Mouse (Mus musculus): ENCODE data around the gene Hoxd9.

Hoxd9 gene

DNA sequence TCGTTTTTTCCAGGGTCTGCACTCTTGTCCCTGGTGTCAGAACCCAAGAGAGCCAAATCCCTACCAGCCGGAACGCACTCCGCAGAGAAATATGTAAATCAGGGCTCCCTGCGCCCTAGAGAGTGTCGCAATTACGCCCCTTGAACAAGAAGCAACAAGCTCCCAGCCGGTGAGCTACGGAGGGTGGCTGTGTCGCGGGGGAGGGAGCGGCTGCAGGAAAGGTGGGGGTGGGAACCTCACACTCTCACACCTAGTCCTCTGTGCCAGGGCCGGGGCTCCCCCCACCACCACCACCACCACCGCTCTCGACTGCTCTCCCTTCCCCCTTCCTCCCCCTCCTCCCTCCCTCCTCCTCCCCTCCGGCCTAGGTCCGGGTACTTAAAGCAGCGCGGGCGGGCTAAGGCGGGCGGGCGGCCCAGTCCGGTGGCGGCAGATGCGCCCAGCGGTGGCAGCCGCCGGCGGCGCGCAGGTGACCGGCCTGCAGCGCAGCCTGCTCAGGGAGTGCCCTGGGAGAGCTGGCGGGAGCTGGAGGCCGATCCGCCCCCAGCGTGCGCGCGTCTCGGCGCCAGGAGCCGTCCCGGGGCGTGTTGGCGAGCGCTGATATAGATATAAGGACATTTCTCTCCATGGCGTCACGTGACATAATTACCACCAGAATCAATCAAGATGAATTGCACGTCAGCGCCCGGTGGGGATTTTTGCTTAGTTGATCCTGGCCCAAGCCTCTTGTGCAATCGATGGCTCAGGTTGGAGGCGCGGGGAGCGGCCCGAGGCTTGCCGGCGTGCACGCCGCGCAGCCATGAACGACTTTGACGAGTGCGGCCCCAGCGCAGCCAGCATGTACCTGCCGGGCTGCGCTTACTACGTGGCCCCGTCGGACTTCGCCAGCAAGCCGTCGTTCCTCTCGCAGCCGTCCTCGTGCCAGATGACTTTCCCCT is 15.7 kb upstream of the Hoxd9 start:
- intact Hi-C loops (cut with DNase I), result no loop called here

DNA sequence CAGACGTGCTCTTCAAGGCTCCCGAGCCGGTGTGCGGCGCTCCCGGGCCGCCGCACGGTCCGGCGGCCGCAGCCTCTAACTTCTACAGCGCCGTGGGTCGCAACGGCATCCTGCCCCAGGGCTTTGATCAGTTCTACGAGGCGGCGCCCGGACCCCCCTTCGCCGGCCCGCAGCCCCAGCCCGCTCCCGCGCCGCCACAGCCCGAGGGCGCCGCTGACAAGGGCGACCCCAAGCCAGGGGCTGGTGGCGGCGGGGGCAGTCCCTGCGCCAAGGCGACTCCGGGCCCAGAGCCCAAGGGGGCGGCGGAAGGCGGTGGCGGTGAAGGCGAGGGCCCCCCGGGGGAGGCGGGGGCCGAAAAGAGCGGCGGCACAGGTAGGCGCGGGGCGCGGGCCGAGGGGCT is 14.7 kb upstream of the Hoxd9 start:
- intact Hi-C loops (cut with DNase I), result no loop called here

DNA sequence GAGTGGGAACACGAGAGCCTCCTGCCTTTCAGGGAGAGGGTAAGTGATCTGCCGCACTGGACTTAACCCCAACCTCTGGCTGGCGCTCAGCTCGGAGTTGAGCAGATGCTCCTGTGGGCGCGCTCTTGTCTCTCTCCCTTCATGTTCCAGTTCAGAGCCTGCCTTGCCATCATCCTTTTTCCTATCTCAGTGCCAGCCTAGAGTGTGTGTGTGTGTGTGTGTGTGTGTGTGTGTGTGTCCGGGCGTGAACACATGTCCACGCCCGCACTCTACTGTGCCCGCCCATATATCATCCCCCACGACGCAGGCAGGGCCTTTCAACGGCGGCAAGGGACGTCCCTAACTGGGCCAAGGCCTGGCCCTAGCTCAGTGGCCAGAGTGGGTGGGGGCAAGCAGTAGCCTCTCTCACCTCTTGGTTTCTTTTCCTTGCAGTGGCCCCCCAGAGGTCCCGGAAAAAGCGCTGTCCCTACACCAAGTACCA is 14.0 kb upstream of the Hoxd9 start:
- intact Hi-C loops (cut with DNase I), result no loop called here

DNA sequence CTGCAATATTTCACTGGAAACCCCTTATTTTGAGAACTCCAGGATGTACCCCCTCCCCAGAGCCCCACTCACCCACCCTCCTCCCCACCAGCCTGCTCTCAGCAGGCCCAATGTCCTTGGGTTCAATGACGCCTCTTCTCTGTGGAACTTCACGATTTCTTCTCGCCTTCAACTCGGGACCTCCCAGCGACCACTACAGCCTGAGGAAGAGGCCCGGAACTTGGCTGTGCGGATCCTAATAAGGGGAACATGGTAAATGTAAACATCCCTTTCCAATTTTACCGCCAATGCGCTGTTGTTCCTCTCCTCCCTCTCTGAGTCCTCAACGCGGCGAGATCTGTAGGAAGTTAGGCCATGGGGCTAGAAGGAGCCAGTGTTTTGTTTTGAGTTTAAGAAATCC is 13.4 kb upstream of the Hoxd9 start:
- intact Hi-C loops (cut with DNase I), result no loop called here

DNA sequence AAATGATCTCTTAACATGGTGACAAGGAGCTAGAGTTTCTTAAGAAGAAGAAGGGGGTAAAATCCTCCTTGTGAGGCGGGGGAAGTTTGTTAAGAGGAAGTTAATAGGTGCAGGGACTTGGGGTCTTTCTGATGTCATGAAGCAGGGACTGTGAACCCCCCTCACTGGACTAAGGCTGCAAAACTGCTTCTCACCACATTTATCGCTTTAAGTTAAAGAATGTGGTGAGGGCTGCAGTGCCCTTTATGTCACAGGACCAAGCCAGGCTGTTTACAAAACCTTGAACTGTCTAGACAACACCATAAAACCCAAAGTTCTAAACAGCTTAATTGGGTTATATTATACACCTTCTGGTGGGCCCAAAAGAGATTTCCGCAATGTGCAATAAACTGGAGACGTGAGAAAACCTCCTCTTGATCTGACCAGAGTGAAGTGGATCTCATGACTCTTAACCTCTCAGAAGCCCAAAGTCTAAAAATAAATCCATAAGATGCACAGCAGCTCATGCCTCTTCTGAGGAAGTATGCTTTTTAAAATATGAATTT is 12.4 kb upstream of the Hoxd9 start:
- intact Hi-C loops (cut with DNase I), result no loop called here

DNA sequence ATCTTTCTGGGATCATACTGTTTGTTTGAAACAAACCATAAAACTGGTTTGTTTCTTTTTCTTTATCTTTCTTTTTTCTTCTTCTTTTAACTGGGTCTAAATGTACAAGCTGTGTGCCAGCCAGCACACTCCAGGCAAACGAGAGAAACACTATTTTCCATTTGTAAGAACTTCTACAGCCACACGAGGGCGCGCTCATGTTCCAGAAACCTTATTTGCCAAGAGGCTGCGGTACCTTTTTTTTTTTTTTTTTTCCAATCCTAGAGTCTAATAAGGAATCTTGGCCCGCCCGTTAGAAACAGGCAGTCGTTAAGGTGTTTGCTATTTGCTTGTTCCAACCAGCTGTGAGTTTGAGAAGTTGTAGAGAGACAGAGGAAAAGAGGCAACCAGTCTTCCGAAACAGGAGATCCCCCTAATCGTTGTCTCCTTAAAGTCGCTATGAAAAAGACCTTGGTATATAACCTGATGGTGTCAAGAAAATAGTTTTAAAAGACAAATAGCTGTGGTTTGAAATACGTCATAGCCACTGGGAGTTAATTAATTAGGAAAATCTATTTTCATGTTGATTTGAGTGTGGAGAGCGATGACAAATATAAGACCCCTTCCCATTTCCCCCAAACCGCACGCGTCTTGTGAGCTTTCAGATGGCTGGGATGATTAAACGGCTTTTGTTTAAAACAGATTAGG is 11.1 kb upstream of the Hoxd9 start:
- intact Hi-C loops (cut with DNase I), result no loop called here

DNA sequence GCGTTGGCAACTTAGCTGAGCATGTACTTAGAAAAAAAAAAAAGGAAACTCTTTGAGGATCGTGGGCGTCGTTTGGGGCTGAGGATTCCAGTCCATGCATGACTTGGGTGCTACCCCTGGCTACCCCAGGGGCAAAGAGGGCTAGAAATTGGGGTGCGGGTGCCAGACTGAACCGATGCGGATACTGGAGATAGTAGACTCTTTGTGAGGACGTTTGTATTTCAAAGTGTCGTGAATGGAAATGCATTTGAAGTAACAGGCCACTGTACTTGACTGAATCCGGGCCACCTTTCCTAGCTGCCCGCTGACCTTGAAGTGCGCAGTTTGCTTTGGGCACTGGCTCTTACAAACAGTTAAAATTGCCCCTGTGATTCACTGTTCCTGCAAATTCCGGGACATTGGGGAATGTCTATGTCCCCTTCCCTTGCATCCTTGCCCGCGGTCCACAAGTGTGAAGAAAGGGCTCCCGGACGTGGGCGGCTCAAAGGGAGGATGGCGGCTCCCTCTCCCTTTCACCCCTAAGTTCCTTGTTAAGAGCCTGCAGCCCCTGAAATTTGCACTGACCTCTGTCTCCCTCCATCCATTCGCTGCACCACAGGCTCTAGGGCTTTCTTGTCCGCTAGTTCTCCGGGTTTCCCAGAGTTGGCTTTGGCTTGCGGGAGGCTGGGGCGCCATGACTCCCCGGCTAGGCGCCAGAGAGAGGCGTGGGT is 10.4 kb upstream of the Hoxd9 start:
- intact Hi-C loops (cut with DNase I), result no loop called here

DNA sequence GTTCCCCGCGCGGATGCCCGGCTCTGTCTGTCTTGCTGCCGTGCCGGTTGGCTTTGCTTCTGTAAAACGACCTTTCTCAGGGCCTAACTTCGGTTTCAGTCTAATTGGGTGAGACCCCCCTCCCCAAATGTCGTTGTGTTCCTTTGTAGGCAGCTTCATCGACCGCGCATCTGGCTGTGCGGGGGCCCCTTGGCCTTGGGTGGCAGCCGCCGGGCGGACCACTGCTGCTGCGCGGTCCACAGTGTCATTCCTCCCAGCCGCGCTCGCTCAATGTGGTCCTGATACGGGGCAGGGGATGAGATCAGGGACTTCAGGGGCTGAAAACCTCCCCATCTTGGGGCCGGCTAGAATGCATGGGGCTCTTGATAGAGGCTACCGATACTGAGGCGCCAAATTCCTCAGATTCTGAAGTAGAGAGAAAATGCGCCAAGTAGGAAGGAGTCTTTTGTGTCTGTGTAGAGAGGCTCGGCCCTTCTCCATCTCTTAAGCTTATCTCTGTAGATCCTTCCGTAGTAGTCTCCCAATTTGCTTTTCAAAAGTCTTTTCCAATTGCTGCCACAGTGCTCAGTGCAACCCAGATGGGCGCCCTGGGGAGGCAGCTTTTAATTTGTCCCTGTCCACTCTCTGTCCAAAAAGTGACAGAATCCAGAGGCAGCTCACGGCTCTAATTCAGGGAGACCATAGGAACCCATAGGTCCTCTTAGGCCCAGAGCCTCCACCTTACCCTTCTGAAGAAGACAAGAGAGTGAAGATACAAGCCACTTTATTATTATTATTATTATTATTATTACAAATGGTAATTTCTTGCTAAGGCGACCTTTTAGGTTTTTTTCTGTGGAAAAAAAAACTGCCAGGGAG is 9.6 kb upstream of the Hoxd9 start:
- intact Hi-C loops (cut with DNase I), result no loop called here

DNA sequence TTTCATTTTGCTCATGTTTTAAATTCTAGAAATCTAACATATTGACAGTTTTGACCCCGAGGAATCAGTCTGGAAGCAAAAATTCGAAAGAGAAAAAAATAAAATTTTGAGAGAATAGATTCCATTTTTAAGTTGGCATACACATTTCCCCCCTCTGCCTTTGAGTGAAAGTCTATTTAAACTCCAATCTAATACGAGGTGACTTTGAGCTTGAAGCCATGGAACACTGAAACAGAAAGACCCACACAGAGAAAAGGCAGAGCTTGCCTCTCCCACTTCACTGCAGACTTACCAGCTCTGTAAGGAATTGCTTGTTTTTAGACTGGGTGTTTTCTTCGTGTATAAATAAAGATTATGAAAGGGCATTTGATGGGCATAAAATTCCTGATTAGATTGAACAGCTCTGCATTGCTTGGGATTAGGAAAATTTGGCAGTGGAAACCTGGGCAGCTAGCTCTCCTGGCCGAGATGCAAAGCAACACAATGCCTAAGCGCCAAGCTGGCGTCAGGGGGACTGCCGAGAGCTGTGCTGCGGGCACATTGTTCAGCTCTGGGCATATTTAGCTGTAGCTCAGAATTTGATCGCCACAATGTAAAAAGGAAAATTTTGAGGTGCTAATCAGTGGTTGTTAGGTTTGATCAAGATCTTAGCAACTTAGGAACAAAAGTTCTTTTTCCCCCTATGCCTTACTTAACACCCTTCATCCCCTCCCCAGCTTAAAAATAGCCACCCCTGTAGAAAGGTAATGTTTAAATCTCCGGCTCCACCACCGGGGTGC is 8.5 kb upstream of the Hoxd9 start:
- intact Hi-C loops (cut with DNase I), result no loop called here

DNA sequence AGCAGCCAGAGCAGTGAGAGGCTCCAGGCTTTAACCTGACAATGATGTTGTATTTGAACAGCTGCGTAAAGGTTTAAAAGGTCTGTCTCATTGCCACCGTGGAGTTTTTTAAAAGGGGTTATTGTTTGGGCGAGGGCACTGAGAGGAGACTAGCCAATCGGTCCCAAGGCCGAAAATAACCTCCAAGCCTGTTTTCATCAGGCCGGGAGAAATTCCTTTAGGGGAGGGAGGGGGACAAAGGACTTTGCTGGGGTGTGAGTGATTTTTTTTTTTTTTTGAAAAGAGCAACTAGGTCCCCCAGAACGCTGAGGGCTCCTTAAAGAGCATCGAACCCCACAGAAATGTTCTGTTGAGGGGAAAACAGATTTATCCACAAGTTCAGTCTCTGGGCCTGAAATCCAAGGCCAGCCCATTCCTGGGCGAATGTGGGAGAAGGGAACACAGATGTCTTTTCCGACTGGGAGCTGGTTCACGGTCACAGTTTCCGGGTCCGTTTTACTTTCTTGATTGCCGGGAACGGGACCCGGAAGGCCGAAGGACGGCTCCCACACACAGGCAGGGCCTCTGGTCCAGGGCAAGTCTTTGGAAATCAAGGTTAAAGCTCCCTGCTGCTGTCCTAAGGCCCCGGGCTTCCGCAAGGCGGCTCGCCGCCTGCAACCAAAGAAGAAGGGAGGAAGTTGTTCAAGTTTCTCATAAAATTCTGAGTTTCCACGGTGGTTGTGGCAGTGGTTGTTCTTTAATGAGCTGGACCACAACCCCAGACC is 7.8 kb upstream of the Hoxd9 start:
- intact Hi-C loops (cut with DNase I), result loop anchor here (10.0 kb wide), 1 partner anchor 625 kb away; no protein-coding TSS in a partner anchor

DNA sequence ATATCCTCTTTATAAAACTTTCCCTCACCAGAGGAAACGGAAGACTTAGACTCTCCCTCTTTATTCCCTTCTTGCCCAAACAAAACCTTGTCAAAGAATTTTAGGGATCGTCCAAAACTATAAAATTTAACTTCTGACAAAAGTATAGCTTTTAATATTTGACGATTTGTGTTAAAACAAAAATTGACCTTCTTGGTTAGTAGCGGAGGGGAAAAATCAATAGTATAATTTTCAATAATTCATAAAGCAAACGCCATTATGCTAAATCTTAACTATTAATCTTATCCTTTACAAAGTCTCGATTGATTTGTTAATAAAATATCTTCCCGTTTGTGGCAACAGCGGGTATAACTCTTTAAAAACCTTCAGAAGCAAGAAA is 7.2 kb upstream of the Hoxd9 start:
- intact Hi-C loops (cut with DNase I), result loop anchor here (10.0 kb wide), 1 partner anchor 624 kb away; no protein-coding TSS in a partner anchor

DNA sequence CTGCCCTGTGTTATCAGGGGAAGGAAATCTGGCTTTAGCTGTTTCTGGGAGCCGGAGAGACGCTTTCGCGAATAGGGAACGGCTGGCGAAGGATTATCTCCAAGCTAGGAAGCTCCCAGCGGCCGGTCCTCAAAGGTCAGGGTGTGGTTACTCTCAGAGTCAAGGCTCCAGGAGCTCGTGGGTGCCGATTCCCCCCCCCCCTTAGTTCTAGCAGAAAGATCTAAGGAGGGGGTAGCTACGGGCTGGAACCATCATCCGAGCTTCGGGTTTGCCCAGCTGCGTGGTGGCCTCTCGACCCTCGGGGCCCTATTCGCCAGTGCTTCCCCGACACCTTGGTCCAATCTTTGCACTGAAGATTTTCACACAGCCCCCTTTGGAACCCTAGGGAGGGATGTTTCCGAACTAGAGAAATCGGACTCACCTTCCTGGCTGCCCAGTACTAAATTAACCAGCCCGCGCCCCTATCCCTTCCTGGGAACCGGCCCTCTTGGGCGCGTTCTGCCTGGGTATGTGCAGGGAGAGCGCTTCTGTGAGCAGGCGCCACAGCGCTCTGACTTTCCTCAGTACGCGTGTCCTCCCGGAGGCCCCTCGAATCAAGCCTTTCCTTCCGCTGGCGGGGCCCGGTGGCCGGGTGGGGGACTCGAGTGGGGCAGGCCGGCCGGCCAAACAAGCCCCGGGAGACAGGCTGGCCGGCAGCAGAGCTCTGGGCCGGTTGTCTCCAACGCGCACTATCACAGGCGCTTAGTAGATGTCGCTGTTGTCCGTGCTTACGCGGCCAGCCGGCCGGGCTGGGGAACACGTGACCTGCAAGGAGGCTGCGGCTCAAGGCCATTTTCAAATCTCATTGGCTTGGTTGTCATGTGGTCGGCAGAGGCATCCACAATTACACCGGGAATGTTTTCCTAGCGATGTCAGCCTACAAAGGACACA is 6.2 kb upstream of the Hoxd9 start, which contains the start of gene Hoxd10:
Gene Hoxd10 (plus strand): TSS at position 903 of the 930 bp plus-strand sequence.
- intact Hi-C loops (cut with DNase I), result loop anchor here (10.0 kb wide), 1 partner anchor 624 kb away; no protein-coding TSS in a partner anchor

DNA sequence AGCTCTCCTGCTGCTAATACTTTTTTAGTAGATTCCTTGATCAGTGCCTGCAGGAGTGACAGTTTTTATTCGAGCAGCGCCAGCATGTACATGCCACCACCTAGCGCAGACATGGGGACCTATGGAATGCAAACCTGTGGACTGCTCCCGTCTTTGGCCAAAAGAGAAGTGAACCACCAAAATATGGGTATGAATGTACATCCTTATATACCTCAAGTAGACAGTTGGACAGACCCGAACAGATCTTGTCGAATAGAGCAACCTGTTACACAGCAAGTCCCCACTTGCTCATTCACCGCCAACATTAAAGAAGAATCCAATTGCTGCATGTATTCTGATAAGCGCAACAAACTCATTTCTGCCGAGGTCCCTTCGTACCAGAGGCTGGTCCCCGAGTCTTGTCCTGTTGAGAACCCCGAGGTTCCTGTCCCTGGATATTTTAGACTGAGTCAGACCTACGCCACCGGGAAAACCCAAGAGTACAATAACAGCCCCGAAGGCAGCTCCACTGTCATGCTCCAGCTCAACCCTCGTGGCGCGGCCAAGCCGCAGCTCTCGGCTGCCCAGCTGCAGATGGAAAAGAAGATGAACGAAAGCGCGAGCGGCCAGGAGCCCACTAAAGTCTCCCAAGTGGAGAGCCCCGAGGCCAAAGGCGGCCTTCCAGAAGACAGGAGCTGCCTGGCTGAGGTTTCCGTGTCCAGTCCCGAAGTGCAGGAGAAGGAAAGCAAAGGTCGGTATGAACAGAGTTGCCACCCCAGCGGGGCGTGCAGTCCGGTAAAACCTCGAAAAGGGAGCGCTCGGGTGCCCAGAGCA is 5.3 kb upstream of the Hoxd9 start:
- intact Hi-C loops (cut with DNase I), result loop anchor here (10.0 kb wide), 1 partner anchor 623 kb away; no protein-coding TSS in a partner anchor

DNA sequence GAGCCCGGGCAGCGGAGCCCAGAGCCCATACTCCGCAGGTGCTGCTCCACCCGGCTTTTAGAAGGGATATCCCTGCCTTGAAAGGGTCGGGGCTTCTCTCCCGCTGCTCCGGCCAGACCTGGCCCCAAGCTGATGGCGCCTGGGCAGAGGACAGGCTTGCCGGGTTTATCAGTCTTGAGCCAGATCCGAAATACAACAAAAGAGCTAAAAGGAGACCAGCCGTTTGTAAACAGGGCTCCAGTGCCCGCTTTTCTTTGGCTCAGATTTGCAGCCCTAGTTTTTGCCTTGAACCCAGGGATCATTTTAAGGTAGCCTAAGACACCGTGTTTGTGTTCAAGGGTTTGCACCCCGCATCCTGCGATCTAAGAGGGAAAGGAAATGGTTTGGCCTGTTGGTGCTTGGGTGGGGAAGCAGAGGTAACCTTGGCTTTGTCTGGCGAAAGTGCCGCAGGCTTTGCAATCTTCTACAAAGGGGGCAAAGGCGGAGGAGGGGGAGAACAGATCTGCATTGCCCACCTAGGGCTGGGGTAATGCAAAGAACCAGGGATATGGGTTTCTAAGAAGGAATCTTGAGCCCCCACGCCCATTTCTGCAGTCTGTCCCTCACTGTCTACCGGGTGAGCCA is 4.6 kb upstream of the Hoxd9 start:
- intact Hi-C loops (cut with DNase I), result loop anchor here (10.0 kb wide), 1 partner anchor 622 kb away; no protein-coding TSS in a partner anchor

DNA sequence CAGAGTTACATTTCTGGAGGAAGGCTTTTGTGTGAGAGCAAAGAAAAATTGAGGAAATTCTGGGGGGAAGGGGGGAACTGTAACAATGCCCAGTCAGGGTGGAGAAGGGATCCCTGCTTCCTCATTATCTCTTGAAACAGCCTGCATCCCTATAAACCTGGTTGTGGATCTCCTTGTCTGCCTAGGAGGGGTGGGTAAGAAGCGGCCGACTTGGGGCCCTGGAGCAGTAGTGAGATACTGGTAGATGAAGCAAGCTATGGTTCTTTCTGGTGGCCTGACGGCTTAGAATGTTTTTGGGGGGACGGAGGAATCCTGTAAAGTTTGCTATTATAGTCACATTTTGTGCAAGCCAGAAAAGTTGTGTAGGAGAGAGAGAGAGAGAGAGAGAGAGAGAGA is 4.1 kb upstream of the Hoxd9 start:
- intact Hi-C loops (cut with DNase I), result loop anchor here (10.0 kb wide), 1 partner anchor 621 kb away; no protein-coding TSS in a partner anchor

DNA sequence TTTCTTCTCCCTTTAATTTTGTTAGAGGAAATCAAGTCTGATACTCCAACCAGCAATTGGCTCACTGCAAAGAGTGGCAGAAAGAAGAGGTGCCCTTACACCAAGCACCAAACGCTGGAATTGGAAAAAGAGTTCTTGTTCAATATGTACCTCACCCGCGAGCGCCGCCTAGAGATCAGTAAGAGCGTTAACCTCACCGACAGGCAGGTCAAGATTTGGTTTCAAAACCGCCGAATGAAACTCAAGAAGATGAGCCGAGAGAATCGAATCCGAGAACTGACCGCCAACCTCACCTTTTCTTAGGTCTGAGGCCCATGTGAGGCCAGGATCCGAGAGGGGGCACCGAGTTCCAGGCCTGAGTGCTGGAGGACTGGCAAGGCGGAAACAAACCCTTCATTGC is 3.5 kb upstream of the Hoxd9 start:
- intact Hi-C loops (cut with DNase I), result loop anchor here (10.0 kb wide), 1 partner anchor 621 kb away; no protein-coding TSS in a partner anchor

Measured in adrenal gland (tissue).